Mouse (Mus musculus): ENCODE data around the gene Spats2. TPM values are rescaled to one million over a fixed set of nuclear protein-coding genes. Genes with fewer than 3 reads are reported as not detected.

Gene Spats2
- polyA plus RNA-seq, 1 experiment from 2014 or later: 7.7 TPM

DNA sequence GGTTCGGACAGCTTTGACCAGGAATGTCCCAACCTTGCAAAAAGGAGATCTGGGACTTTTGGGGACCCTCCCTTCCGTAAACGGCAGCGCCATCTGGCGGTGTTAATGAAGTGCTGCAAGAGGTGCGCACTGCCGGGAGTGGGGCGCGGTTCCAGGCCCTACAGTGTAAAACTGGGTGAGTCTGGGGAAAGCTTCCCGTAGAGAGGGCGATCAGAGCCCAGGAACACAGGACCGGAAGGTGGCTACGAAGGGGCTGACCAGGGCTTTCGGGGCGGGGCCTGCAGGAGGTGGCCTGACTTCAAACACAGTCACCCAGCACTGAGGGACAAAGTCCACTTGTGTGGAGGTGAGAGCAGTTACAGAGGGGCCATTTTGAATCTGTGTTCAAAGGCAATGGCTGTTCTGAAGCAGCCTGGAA is 26.6 kb upstream of the Spats2 start:
- H3K4me2 ChIP-seq: peak overlapping the region; percentile 60

DNA sequence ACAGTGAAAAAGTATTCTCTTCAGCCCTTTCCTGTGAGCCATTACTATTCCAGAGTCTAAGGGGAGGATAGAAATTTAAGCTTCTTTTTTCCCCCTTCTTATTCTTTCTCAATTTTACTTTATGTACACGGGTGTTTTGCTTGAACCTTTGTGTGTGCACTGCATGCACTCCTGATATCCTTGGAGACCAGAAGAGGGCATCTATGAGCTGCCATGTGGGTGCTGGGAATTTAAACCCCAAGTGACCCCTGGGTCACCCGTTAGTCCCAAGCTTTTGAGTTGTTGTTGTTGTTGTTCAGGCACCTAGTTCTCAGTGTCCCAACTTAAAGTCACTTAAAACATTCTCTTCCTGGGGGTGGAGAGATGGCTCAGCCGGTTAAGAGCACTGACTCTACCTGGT is 25.7 kb upstream of the Spats2 start:
- Histone ChIP-seq H3K9me3 (replicated peaks) (no peaks in the 10 kb centered on the region), H3K27ac (replicated peaks) (peak overlapping the region; percentile 69), H3K36me3 (replicated peaks) (no peaks in the 10 kb centered on the region), H3K4me1 (replicated peaks) (peaks cover 25% of the 10 kb centered on the region), H3K9ac (no peak overlapping the region), H3K4me2 (peak overlapping the region; percentile 40), H3K4me3 (replicated peaks) (peak overlapping the region; percentile 34), H3K27me3 (peaks cover 70% of the 10 kb centered on the region)
- ATAC-seq (ENCODE audit: insufficient read depth): no peak
- 40% methylated on average over 3 of the region's 3 CpGs for WGBS (ENCODE audit: insufficient replicate concordance)

More for the DNA sequence above, 26.6 kb upstream of the Spats2 start:
- Histone ChIP-seq H3K9ac (no peak overlapping the region), H3K4me3 (replicated peaks) (peak overlapping the region; percentile 34), H3K27ac (replicated peaks) (peak overlapping the region; percentile 69), H3K9me3 (replicated peaks) (no peaks in the 10 kb centered on the region), H3K4me1 (replicated peaks) (peaks cover 25% of the 10 kb centered on the region), H3K27me3 (peaks cover 78% of the 10 kb centered on the region), H3K36me3 (replicated peaks) (no peaks in the 10 kb centered on the region)
- WGBS (ENCODE audit: insufficient replicate concordance): under 1% methylated on average over 15 of the region's 15 CpGs
- peak; percentile 88 for ATAC-seq (ENCODE audit: insufficient read depth)

DNA sequence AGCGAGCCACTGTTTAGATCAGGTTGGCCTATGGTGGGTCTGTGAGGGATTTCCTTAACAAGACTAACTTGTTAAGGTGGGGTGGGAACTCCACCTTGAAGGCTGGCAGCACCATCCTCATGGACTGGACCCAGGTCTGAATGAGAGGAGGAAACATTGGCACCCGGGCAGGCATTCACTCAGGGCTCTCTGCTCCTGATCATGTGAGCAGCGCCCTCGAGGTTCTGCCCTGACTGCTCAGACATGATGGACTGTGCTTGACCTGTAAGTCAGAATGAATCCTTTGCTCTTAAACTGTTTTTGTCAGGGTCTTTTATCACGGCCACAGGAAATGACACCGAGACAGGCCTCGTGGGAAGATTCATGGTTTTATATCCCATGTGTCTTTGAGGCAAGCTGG is 20.5 kb upstream of the Spats2 start:
- 37% methylated on average over 7 of the region's 7 CpGs for WGBS (ENCODE audit: insufficient replicate concordance)

DNA sequence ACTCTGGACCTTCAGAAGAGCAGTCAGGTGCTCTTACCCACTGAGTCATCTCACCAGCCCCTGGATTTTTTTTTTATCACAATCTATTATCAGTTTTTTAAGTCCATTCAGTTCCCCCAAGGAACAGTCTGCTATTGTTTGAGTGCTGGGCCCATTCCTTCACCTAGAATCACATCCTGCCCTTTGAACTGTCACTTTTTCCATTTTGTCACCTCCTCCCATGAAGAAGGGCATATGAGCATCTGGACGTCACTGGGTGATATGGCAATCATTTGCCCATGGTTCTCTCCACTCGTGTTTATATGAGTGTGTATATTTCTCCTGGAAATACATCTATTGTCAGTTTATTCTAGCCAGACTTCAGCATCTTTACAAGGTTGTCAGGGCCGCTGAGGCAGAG is 17.9 kb upstream of the Spats2 start:
- WGBS (ENCODE audit: insufficient replicate concordance): 57% methylated on average over 3 of the region's 3 CpGs
- no peak for ATAC-seq (ENCODE audit: insufficient read depth)

More for the DNA sequence above, 20.5 kb upstream of the Spats2 start:
- H3K9me3 ChIP-seq (replicated peaks): no peaks in the 10 kb centered on the region
- no peak overlapping the region for H3K9ac ChIP-seq
- peaks cover 18% of the 10 kb centered on the region for H3K27me3 ChIP-seq
- no peaks in the 10 kb centered on the region for H3K4me1 ChIP-seq (replicated peaks)
- H3K4me2 ChIP-seq: no peak overlapping the region
- no peak for ATAC-seq (ENCODE audit: insufficient read depth)
- no peak overlapping the region for H3K27ac ChIP-seq (replicated peaks)
- no peak overlapping the region for H3K4me3 ChIP-seq (replicated peaks)
- H3K36me3 ChIP-seq (replicated peaks): peaks cover 4% of the 10 kb centered on the region; the same call in 1 of the 2 replicates

DNA sequence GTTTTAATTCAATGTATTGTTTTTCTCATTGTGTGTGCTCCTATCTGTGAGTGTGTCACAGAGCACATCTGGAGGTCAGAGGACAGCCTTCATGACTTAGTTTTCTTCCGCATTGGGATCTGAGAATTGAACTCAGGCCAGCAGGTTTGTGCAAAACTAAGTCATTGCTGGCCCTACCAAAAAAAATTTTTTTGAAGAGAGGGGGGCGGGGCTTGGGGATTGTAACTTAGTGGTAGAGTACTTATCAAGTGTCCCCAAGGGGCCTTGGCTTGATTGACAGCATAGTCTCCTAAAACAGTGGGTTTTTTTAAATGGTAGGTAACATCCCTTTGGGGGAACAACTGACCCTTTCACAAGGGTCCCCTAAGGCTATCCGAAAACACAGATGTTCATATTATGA is 14.6 kb upstream of the Spats2 start:
- no peak overlapping the region for H3K27ac ChIP-seq (replicated peaks)
- H3K36me3 ChIP-seq (replicated peaks): peaks cover 1% of the 10 kb centered on the region; the same call in 1 of the 2 replicates
- 57% methylated on average over 3 of the region's 3 CpGs for WGBS (ENCODE audit: insufficient replicate concordance)
- no peak overlapping the region for H3K9ac ChIP-seq
- H3K4me1 ChIP-seq (replicated peaks): peaks cover 8% of the 10 kb centered on the region
- no peak overlapping the region for H3K4me3 ChIP-seq (replicated peaks)
- H3K27me3 ChIP-seq: no peaks in the 10 kb centered on the region
- ATAC-seq (ENCODE audit: insufficient read depth): no peak
- H3K4me2 ChIP-seq: no peak overlapping the region
- H3K9me3 ChIP-seq (replicated peaks): no peaks in the 10 kb centered on the region

More for the DNA sequence above, 17.9 kb upstream of the Spats2 start:
- Histone ChIP-seq H3K9ac (no peak overlapping the region), H3K27me3 (0 out of 2 replicates have a peak, but pooled peaks cover 3% of the 10 kb centered on the region), H3K4me2 (no peak overlapping the region), H3K27ac (replicated peaks) (no peak overlapping the region), H3K36me3 (replicated peaks) (peaks cover 4% of the 10 kb centered on the region; the same call in 1 of the 2 replicates), H3K4me3 (replicated peaks) (no peak overlapping the region), H3K4me1 (replicated peaks) (no peaks in the 10 kb centered on the region), H3K9me3 (replicated peaks) (no peaks in the 10 kb centered on the region)

DNA sequence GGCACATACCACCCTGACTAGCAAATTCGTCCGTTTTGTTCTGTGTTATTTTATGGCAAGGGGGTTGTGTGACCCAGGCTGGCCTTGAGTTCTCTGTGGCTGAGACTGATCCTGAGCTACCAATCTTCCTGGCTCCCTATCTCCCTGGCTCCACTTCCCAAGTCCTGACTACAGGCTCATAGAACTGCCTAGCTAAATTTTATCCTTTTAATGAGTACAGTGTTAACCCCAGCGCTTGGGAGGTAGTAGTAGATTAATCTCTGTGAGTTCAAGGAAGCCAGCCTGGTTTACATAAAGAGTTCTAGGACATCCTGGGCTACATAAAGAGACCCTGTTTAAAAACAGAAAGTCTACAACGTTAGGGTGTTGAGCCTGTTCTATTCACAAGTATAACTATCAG is 13.9 kb upstream of the Spats2 start:
- ATAC-seq (ENCODE audit: insufficient read depth): no peak
- WGBS (ENCODE audit: insufficient replicate concordance): 50% methylated on average over 4 of the region's 4 CpGs
- peaks cover 8% of the 10 kb centered on the region for H3K4me1 ChIP-seq (replicated peaks)

DNA sequence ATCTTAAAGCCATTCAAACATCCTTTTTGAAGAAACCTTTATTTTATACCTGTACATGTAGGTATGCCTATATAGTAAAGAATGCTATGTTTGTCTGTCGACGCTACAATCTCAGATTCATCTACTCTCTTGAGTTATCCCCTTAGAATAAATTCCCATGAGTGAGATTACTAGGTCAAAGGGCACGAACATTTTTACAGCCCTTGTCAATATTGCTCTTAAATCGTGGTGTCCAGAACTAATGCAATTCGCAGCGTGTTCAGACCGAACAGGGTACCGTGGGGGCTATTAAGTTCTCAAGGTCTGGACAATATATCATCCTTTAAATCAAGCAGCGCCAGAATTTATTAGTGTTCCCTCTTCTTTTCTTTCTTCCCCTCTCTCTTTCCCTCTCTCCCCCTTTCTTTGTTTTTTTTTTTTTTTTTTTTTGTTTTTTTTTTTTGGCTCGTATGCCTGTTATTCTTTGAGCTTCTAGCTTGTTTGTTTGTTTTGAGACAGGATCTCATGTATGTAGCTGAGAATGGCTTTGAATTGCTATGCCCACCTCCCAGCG is 12.8 kb upstream of the Spats2 start:
- H3K4me2 ChIP-seq: peak overlapping the region; percentile 46
- peaks cover 8% of the 10 kb centered on the region for H3K4me1 ChIP-seq (replicated peaks)
- no peak overlapping the region for H3K27ac ChIP-seq (replicated peaks)
- no peaks in the 10 kb centered on the region for H3K9me3 ChIP-seq (replicated peaks)
- no peak for ATAC-seq (ENCODE audit: insufficient read depth)
- 59% methylated on average over 11 of the region's 11 CpGs for WGBS (ENCODE audit: insufficient replicate concordance)
- no peaks in the 10 kb centered on the region for H3K27me3 ChIP-seq
- no peak overlapping the region for H3K9ac ChIP-seq
- peak overlapping the region; percentile 16; the same call in 1 of the 2 replicates for H3K4me3 ChIP-seq (replicated peaks)
- no peaks in the 10 kb centered on the region for H3K36me3 ChIP-seq (replicated peaks)

More for the DNA sequence above, 13.9 kb upstream of the Spats2 start:
- no peak overlapping the region for H3K4me2 ChIP-seq
- no peak overlapping the region for H3K4me3 ChIP-seq (replicated peaks)
- H3K27me3 ChIP-seq: no peaks in the 10 kb centered on the region
- no peaks in the 10 kb centered on the region for H3K36me3 ChIP-seq (replicated peaks)
- H3K9ac ChIP-seq: no peak overlapping the region
- H3K9me3 ChIP-seq (replicated peaks): no peaks in the 10 kb centered on the region
- H3K27ac ChIP-seq (replicated peaks): no peak overlapping the region

DNA sequence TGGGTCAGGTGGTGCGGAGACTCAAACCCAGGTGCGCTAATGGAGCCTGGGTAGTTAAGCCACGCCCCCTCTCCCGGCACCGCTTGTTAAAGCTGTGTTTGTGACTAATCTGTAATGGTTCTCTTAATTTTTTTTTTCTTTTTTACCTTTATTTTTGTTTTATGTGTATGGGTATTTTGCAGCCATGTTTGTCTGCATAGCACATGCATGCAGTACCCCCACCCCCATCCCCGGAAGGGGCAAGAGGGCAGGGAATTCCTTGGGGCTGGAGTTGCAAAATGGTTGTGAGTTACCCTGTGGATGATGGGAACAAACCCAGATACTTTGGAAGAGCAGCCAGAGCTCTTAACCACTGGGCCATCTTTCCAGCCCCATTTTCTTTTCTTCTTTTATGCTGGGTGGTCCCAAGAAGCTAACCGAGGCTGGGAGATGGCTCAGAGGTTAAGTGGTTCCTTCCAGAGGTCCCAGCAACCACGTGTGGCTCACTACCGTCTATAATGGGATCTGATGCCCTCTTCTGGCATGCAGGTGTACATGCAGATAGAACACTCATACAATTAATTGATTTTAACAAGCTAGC is 12.2 kb upstream of the Spats2 start:
- no peak overlapping the region for H3K27ac ChIP-seq (replicated peaks)
- no peaks in the 10 kb centered on the region for H3K27me3 ChIP-seq
- no peaks in the 10 kb centered on the region for H3K36me3 ChIP-seq (replicated peaks)
- peak overlapping the region; percentile 46 for H3K4me2 ChIP-seq
- peak overlapping the region; percentile 16 for H3K4me3 ChIP-seq (replicated peaks)
- peaks cover 8% of the 10 kb centered on the region for H3K4me1 ChIP-seq (replicated peaks)
- H3K9me3 ChIP-seq (replicated peaks): no peaks in the 10 kb centered on the region
- ATAC-seq (ENCODE audit: insufficient read depth): 0 out of 2 replicates have a peak, but pooled peaks have one; percentile 47
- 3% methylated on average over 9 of the region's 9 CpGs for WGBS (ENCODE audit: insufficient replicate concordance)
- H3K9ac ChIP-seq: no peak overlapping the region

DNA sequence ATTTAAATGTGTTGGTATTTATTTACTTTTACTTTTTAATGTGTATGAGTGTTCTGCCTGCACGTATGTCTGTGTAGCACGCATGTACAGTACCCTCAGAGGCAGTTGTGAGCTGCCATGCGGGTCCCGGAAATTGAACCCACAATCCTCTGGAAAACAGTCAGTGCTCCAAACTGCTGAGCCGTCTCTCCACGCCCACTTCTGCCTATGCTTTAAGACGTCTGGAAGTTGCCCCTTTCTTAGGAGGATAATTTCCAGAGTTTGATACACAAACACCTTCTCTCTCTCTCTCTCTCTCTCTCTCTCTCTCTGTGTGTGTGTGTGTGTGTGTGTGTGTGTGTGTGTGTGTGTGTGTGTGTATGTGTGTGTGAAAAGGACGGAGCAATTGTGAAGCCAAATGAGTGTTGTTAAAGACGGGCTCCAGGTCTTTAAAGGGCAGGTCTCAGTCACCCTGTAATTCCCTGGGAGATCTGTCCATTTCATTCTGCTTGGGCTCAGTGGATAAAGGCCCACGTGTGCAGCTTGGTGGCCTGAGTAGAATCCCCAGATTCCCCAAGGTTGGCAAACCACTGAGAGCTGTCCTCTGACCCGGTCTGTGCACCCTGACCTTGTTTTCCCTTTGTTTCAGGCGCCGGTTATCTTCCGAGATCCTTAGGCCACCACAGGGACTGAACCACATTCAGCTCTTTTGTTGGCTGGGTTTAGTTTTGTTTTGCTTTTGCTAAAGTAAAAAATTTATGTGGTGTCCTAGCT is 11.2 kb upstream of the Spats2 start:
- H3K9me3 ChIP-seq (replicated peaks): no peaks in the 10 kb centered on the region
- ATAC-seq (ENCODE audit: insufficient read depth): no peak
- H3K9ac ChIP-seq: no peak overlapping the region
- H3K4me1 ChIP-seq (replicated peaks): peaks cover 8% of the 10 kb centered on the region
- no peak overlapping the region for H3K4me2 ChIP-seq
- H3K4me3 ChIP-seq (replicated peaks): no peak overlapping the region
- H3K27me3 ChIP-seq: no peaks in the 10 kb centered on the region
- no peaks in the 10 kb centered on the region for H3K36me3 ChIP-seq (replicated peaks)
- 45% methylated on average over 14 of the region's 14 CpGs for WGBS (ENCODE audit: insufficient replicate concordance)
- H3K27ac ChIP-seq (replicated peaks): no peak overlapping the region

DNA sequence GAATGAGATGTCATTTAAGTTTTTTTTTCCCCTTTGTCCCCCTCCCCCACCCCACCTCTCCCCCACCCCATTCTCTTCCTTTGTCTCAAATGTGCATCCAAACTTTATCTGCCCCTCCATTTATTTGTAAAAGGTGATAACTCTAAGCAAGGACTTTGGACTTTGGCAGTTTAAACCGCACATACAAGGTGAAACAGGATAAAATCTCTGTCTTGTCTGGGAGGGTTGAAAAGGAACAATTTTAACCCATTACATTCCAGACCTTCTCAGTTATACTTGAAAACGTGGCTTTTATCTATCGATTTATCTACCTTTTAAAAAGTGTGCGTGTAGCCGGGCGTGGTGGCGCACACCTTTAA is 10.7 kb upstream of the Spats2 start:
- no peak for ATAC-seq (ENCODE audit: insufficient read depth)
- Histone ChIP-seq H3K27me3 (no peaks in the 10 kb centered on the region), H3K4me3 (replicated peaks) (no peak overlapping the region), H3K27ac (replicated peaks) (no peak overlapping the region), H3K4me1 (replicated peaks) (peaks cover 8% of the 10 kb centered on the region), H3K4me2 (no peak overlapping the region), H3K9ac (no peak overlapping the region), H3K9me3 (replicated peaks) (no peaks in the 10 kb centered on the region), H3K36me3 (replicated peaks) (no peaks in the 10 kb centered on the region)
- WGBS (ENCODE audit: insufficient replicate concordance): 49% methylated on average over 7 of the region's 7 CpGs

DNA sequence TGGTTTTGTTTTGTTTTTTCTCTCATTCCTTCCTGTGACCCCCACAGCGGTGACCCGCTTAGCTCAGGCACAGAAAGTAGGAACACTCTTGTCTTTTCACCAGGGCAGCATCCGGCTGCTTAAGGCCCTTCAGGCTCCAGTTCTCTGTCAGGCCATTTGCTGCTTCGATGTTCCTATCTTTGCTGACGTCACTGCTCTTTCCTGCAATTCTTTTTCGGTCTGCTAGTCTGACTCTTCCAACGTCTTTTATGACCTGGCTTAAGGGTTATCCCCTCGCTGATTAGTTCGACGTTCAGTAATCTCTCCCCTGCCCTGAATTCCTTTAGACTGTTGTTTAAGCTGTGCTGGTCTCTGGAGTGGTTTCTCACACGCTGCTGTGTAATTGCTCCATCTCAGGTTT is 9.2 kb upstream of the Spats2 start:
- ATAC-seq (ENCODE audit: insufficient read depth): peak; percentile 44; the same call in 1 of the 2 replicates
- no peak overlapping the region for H3K4me2 ChIP-seq
- WGBS (ENCODE audit: insufficient replicate concordance): 26% methylated on average over 11 of the region's 11 CpGs
- H3K36me3 ChIP-seq (replicated peaks): no peaks in the 10 kb centered on the region
- peaks cover 4% of the 10 kb centered on the region for H3K27me3 ChIP-seq
- no peaks in the 10 kb centered on the region for H3K9me3 ChIP-seq (replicated peaks)
- no peak overlapping the region for H3K9ac ChIP-seq
- no peak overlapping the region for H3K4me3 ChIP-seq (replicated peaks)
- peaks cover 10% of the 10 kb centered on the region for H3K4me1 ChIP-seq (replicated peaks)
- no peak overlapping the region for H3K27ac ChIP-seq (replicated peaks)

All from liver, embryonic 15.5 days (tissue).